22 mouse cellular contexts compared by ENCODE assay signal in genomic region chr2:21956112-21956963, GRCm38 (mm10).
DNase-seq lines count a peak whose midpoint lies in the region; ATAC-seq lines count a peak whose summit lies in the region.
"Had no signal": no experiment of that assay in that cellular context is flagged by ENCODE, and none has a peak within 500 bp of the region (broad histone marks: within the 10 kb centered on the region; RNA-seq: fewer than 3 reads in every experiment).

No protein-coding gene starts in this region.

- no peak overlapping the region for H3K4me3 ChIP-seq in forebrain, embryonic 13.5 days
- no peak overlapping the region for H3K4me3 ChIP-seq in forebrain, embryonic 11.5 days (ENCODE audit: low read depth, low read length)
- H3K4me3 ChIP-seq in midbrain, embryonic 11.5 days (ENCODE audit: low read depth, low read length), result no peak overlapping the region
- H3K4me3 ChIP-seq in midbrain, embryonic 10.5 days, result no peak overlapping the region
- no peak overlapping the region for H3K4me3 ChIP-seq in midbrain, embryonic 15.5 days
- H3K4me3 ChIP-seq in kidney, embryonic 15.5 days (replicated peaks), result no peak overlapping the region
- H3K4me3 ChIP-seq: embryonic facial prominence, embryonic 12.5 days; erythroblast, embryonic 14.5 days; layer of hippocampus, adult 2 months had no signal

- H3K4me1 ChIP-seq in forebrain, embryonic 13.5 days, result peaks cover 19% of the 10 kb centered on the region; the same call in 1 of the 2 replicates
- H3K4me1 ChIP-seq in forebrain, embryonic 11.5 days (replicated peaks; ENCODE audit: control insufficient read depth, insufficient read depth, low read length), result no peaks in the 10 kb centered on the region
- H3K4me1 ChIP-seq in midbrain, embryonic 11.5 days (ENCODE audit: control insufficient read depth, insufficient read depth, low read length), result peaks cover 2% of the 10 kb centered on the region; the same call in 1 of the 2 replicates
- peaks cover 7% of the 10 kb centered on the region; the same call in 1 of the 2 replicates for H3K4me1 ChIP-seq in midbrain, embryonic 10.5 days
- peaks cover 19% of the 10 kb centered on the region for H3K4me1 ChIP-seq in midbrain, embryonic 15.5 days
- H3K4me1 ChIP-seq in kidney, embryonic 15.5 days, result no peaks in the 10 kb centered on the region
- H3K4me1 ChIP-seq: embryonic facial prominence, embryonic 12.5 days had no signal

- H3K4me2 ChIP-seq in forebrain, embryonic 13.5 days, result no peak overlapping the region
- H3K4me2 ChIP-seq in forebrain, embryonic 11.5 days (ENCODE audit: low read depth, low read length, severe bottlenecking), result no peak overlapping the region
- no peak overlapping the region for H3K4me2 ChIP-seq in midbrain, embryonic 11.5 days
- no peak overlapping the region for H3K4me2 ChIP-seq in midbrain, embryonic 15.5 days
- no peak overlapping the region for H3K4me2 ChIP-seq in kidney, embryonic 15.5 days
- H3K4me2 ChIP-seq: embryonic facial prominence, embryonic 12.5 days had no signal

- H3K36me3 ChIP-seq in forebrain, embryonic 13.5 days (ENCODE audit: poor library complexity, severe bottlenecking), result no peaks in the 10 kb centered on the region
- H3K36me3 ChIP-seq in forebrain, embryonic 11.5 days (ENCODE audit: control insufficient read depth, insufficient read depth, low read length), result no peaks in the 10 kb centered on the region
- no peaks in the 10 kb centered on the region for H3K36me3 ChIP-seq in midbrain, embryonic 11.5 days (ENCODE audit: control insufficient read depth, insufficient read depth, low read length)
- no peaks in the 10 kb centered on the region for H3K36me3 ChIP-seq in midbrain, embryonic 10.5 days
- H3K36me3 ChIP-seq in midbrain, embryonic 15.5 days (replicated peaks), result no peaks in the 10 kb centered on the region
- no peaks in the 10 kb centered on the region for H3K36me3 ChIP-seq in kidney, embryonic 15.5 days
- H3K36me3 ChIP-seq: embryonic facial prominence, embryonic 12.5 days had no signal

- H3K9ac ChIP-seq in forebrain, embryonic 13.5 days, result no peak overlapping the region
- H3K9ac ChIP-seq in forebrain, embryonic 11.5 days (ENCODE audit: low read length), result no peak overlapping the region
- no peak overlapping the region for H3K9ac ChIP-seq in midbrain, embryonic 11.5 days (ENCODE audit: low read length)
- H3K9ac ChIP-seq in midbrain, embryonic 15.5 days, result no peak overlapping the region
- no peak overlapping the region for H3K9ac ChIP-seq in kidney, embryonic 15.5 days
- H3K9ac ChIP-seq: embryonic facial prominence, embryonic 12.5 days had no signal

- H3K9me3 ChIP-seq in forebrain, embryonic 13.5 days (replicated peaks), result no peaks in the 10 kb centered on the region
- no peaks in the 10 kb centered on the region for H3K9me3 ChIP-seq in forebrain, embryonic 11.5 days (ENCODE audit: control insufficient read depth, low read length)
- H3K9me3 ChIP-seq in midbrain, embryonic 11.5 days (ENCODE audit: control insufficient read depth, low read length), result no peaks in the 10 kb centered on the region
- no peaks in the 10 kb centered on the region for H3K9me3 ChIP-seq in midbrain, embryonic 10.5 days (replicated peaks)
- H3K9me3 ChIP-seq in midbrain, embryonic 15.5 days, result no peaks in the 10 kb centered on the region
- H3K9me3 ChIP-seq in kidney, embryonic 15.5 days (replicated peaks), result no peaks in the 10 kb centered on the region
- H3K9me3 ChIP-seq: embryonic facial prominence, embryonic 12.5 days had no signal

- no peaks in the 10 kb centered on the region for H3K27me3 ChIP-seq in forebrain, embryonic 13.5 days
- H3K27me3 ChIP-seq in forebrain, embryonic 11.5 days (ENCODE audit: control insufficient read depth, insufficient read depth, low read length), result no peaks in the 10 kb centered on the region
- H3K27me3 ChIP-seq in midbrain, embryonic 11.5 days (ENCODE audit: control insufficient read depth, insufficient read depth, low read length), result no peaks in the 10 kb centered on the region
- H3K27me3 ChIP-seq in midbrain, embryonic 10.5 days (ENCODE audit: low read depth, poor library complexity, severe bottlenecking), result no peaks in the 10 kb centered on the region
- H3K27me3 ChIP-seq in midbrain, embryonic 15.5 days (replicated peaks), result no peaks in the 10 kb centered on the region
- H3K27me3 ChIP-seq in kidney, embryonic 15.5 days, result no peaks in the 10 kb centered on the region
- H3K27me3 ChIP-seq: embryonic facial prominence, embryonic 12.5 days; Patski had no signal

- ATAC-seq in forebrain, embryonic 13.5 days, result no peak
- no peak for ATAC-seq in forebrain, embryonic 11.5 days (replicated peaks; ENCODE audit: low FRiP score)
- ATAC-seq in midbrain, embryonic 11.5 days (ENCODE audit: low FRiP score), result no peak
- no peak for ATAC-seq in midbrain, embryonic 15.5 days (replicated peaks)
- ATAC-seq in kidney, embryonic 15.5 days (replicated peaks; ENCODE audit: low FRiP score), result no peak
- ATAC-seq: CD4-positive, CD25-positive, alpha-beta regulatory T cell, adult 4 months; intestine, embryonic 16.5 days; Patski had no signal

- WGBS in forebrain, embryonic 13.5 days, result 58% methylated on average over 3 of the region's 3 CpGs
- WGBS in forebrain, embryonic 11.5 days, result 73% methylated on average over 3 of the region's 3 CpGs
- WGBS in midbrain, embryonic 11.5 days, result 74% methylated on average over 3 of the region's 3 CpGs
- 78% methylated on average over 3 of the region's 3 CpGs for WGBS in midbrain, embryonic 10.5 days
- WGBS in midbrain, embryonic 15.5 days, result 45% methylated on average over 3 of the region's 3 CpGs
- WGBS in kidney, embryonic 15.5 days, result 64% methylated on average over 3 of the region's 3 CpGs

- peak overlapping the region; percentile 57 for H3K27ac ChIP-seq in forebrain, embryonic 13.5 days
- no peak overlapping the region for H3K27ac ChIP-seq in forebrain, embryonic 11.5 days (ENCODE audit: low read depth, low read length)
- H3K27ac ChIP-seq in midbrain, embryonic 11.5 days (ENCODE audit: low read depth, low read length), result no peak overlapping the region
- H3K27ac ChIP-seq in midbrain, embryonic 10.5 days (replicated peaks), result no peak overlapping the region
- peak overlapping the region; percentile 67 for H3K27ac ChIP-seq in midbrain, embryonic 15.5 days
- H3K27ac ChIP-seq in kidney, embryonic 15.5 days, result no peak overlapping the region
- H3K27ac ChIP-seq: embryonic facial prominence, embryonic 12.5 days; kidney, postnatal 0 days; layer of hippocampus, adult 2 months had no signal

- DNase-seq in forebrain, embryonic 11.5 days (ENCODE audit: low spot score), result no peak
- peak; percentile 4 for DNase-seq in midbrain, embryonic 11.5 days (ENCODE audit: low spot score, missing footprints)
- DNase-seq in midbrain, embryonic 10.5 days (ENCODE audit: low spot score), result no peak
- no peak for DNase-seq in heart, adult 9 months (ENCODE audit: low spot score in 2 of 2)
- DNase-seq: adrenal gland, adult 8-10 months; cerebellum, adult 9-11 months; gastrocnemius, postnatal 10 days; heart, adult 18-20 months; heart, postnatal 36 days; layer of hippocampus, postnatal 36 days; lung, adult 18-20 months; thymus, postnatal 25 days had no signal

Comparison
In these comparisons a context has a peak if more than half of its experiments do, and no peak if none do; other contexts are left out.
1. H3K27ac ChIP-seq: peak in forebrain, embryonic 13.5 days (single experiment) and midbrain, embryonic 15.5 days (single experiment); none in forebrain, embryonic 11.5 days (single experiment), midbrain, embryonic 11.5 days (single experiment), midbrain, embryonic 10.5 days (single experiment) and kidney, embryonic 15.5 days (single experiment).